Mouse (Mus musculus) kidney, adult 9 months (tissue): Measurements from ENCODE around the gene Hoxa9.

Experiments
- DNase-seq: peaks from one replicate; pipeline ENCODE4 v3.0.0; 2022

Gene Hoxa9

GRCm38 (mm10) chr6:52215070-52215469 lies 15.8 kb downstream of the Hoxa9 start:
- peak; percentile 31 for DNase-seq

DNA sequence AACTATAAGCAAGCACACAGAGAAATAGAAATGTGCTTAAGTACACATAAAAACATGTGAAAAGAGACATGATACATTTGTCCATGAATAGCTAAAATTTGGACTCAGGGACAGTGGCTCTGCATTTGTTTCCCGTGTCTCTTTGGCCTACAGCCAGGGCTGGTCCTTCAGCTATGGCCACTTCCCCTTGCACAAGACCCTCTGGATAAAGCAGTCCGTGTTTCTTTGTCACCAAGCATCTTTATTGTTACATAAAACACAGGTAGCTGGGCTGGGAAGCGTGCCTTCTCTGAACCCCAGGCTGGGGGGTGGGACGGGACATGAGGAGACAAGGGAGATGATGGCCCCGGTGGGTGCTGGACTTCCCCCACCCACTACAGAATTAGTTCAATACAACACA lies 16.6 kb downstream of the Hoxa9 start:
- DNase-seq: peak; percentile 36

DNA sequence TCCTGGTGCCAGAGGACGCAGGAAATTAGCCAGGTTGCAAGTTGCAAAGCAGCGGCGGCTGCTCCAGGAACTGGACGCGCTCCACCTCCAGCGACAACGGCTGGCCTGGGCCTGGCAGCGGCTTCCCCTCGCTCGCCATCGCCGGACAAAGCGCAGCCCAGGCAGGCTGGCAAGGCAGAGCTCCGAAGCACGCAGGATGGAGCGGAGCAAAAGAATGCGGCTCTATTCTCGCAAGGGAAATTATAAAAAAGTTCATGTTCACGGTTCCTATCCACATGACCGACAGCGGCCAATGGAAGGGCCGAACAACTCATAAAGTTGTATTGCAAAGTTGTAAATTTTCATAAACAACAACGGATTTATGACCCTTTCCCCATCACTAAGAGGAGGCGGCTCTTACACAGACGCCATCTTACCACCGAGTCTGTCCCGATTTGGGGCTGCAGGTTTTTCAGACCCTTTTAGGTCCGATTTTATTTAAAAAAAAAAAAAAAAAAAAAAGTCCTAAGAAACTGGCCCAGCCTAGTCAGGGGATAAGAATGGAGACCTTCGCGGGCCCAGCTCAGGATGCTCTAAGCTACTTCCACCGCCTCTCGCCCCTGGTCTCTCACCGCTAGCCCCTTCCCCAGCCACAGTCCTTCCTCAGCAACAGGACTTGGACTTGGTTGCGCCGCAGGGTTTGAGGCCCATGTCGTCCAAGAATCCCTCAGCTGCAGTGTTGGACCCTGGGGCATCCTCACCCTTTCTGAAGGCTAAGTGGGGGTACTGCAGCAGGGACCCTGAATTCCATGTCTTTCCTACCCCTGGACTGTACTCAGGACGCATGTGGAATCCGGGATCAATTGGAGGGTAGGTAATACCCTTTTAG lies 17.5 kb downstream of the Hoxa9 start, which contains the start of the genes Hoxa3 and Gm28308:
Gene Hoxa3, minus strand, starts transcription at position 218 of the 868 bp plus-strand sequence.
Gene Gm28308, minus strand, starts transcription at position 221 of the 868 bp plus-strand sequence.
- DNase-seq: peak; percentile 92

DNA sequence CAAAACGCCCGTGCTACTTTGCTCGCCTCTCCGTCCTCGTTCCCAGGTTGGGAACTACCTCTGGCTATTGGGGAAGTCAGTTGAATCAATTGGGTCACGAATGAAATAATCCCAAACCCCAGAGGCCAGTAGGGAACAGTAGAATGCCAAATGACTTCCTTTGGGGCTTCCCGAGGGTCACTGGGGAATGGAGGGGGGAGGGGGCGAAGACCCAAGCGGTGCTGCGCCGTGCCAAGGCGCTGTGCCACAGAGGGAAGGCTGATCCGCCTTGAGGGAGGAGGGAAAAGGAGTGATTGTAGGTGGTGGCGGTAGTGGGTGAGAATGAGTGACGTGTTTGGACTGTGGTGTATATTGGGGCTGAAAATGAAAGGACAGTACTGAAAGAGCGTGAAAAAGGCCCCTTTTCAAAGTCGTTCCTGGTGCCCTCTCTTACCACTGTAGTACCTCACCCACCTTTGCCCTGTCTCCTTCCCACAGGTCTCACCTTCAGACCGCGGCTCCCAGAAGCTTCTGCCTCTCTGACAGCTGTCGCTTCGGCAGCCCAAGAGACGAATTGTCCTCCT lies 18.3 kb downstream of the Hoxa9 start:
- peak; percentile 86 for DNase-seq

DNA sequence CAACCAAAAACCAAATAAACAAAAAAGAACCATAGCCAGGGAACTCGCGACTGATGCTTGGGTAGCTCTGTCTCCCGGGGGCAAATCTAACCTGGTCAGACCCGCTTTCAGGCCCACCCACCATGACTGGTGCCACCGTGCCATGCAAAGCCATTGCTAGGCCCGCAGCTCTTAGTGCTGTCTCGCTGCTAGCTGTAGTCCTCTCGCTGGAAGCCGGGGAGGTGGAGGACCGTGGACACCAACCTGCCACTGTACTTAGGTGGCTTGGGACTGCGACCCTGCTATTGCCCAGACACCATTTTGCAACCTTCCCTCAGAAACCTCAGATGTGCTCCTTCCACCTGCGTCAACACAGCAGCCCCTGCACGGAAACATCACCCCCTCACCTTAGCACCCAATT lies 18.9 kb downstream of the Hoxa9 start:
- no peak for DNase-seq

- peak; percentile 89 for DNase-seq
These were observed 19.5 kb downstream of the Hoxa9 start for GRCm38 (mm10) chr6:52211170-52211935.

- DNase-seq: peak; percentile 37
These were observed 21.2 kb downstream of the Hoxa9 start for GRCm38 (mm10) chr6:52209685-52210046.

DNA sequence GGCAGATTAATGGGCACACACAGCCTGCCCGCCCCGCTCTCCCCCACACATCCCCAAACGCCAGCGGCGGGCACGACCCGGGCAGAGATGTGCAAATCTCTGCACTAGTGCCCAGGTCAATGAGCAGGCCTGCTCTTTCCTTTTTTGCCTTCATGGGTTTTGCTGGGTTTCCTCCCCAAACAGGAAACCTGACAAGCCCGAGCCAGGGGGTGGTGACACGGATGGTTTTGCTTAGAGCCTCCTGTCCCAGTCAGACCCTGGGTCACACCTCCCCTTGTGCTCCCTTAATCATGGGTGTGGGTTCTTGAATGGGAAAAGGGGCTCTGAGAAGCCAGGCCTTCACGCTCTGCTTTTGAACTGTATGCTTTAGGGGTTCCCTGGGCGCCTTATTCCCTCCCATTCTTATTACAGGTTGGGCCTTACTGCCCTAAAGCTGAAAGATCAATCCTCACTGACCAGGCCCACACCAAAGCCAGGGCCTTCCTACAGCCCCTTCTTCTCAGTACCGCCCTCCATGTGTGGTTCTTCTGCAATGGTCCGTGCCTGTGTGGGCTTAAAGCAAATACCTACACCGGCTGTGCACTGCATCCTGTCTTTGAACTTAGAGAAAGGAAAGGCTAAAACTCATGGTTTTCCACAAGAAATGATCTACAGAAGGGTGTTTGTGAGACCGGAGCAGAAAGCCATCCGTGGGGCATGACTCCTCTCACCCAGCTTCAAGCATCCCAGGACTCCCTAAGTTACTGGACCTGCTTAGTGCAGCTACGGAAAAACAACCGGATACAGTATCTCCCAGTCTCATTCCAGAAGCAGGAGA lies 21.8 kb downstream of the Hoxa9 start:
- no peak for DNase-seq

DNA sequence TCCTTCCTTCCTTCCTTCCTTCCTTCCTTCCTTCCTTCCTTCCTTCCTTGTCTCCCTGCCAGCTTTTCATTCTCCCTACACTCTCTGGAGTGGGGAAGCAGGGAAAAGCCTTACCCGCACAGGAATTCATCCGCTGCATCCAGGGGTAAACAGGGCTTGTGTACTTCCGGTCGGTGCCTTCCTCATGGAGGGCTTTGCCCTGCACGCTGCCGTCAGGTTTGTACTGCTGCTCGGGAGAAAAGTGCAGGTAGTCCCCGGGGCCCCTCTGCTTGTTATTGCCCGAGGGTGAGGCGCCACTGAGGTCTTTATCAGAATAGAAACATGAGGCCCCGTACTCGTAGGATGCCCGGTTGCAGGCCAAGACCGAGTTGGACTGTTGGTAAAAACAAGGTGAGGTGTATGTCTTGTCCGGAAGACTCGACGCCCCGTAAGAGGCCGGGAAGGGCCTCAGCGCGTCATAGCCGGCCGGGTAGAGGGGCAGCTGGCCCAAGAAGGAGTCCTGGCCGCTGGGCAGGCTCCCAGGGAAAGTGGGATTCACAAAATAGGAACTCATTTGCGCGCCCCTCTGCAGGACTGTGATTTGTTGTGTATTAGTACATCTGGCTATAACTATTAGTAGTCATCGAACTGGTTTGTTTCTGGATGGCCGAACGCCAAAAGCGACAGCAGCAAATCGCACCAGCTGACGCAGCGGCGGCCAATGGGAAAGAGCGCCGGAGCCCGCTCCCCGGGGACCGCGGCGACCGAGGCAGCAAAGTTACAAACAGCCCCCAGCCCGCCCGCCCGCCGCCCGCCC lies 22.6 kb downstream of the Hoxa9 start, which contains the start of gene Hoxa6:
Gene Hoxa6, minus strand, starts transcription at position 651 of the 796 bp plus-strand sequence.
- peak; percentile 72 for DNase-seq

DNA sequence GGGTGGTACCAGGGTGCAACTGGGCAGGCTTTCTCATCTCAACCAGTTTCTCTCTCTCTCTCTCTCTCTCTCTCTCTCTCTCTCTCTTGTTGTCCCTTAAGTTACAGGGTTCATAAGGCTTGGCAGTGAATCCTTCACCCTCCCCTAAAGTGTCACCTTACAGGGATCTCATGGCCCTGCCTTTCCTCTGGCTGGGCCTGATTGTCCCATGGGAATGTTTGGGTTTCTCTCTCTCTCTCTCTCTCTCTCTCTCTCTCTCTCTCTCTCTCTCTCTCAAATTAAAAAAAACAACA lies 23.3 kb downstream of the Hoxa9 start:
- DNase-seq: no peak

GRCm38 (mm10) chr6:52206882-52207683 lies 23.8 kb downstream of the Hoxa9 start:
- no peak for DNase-seq

DNA sequence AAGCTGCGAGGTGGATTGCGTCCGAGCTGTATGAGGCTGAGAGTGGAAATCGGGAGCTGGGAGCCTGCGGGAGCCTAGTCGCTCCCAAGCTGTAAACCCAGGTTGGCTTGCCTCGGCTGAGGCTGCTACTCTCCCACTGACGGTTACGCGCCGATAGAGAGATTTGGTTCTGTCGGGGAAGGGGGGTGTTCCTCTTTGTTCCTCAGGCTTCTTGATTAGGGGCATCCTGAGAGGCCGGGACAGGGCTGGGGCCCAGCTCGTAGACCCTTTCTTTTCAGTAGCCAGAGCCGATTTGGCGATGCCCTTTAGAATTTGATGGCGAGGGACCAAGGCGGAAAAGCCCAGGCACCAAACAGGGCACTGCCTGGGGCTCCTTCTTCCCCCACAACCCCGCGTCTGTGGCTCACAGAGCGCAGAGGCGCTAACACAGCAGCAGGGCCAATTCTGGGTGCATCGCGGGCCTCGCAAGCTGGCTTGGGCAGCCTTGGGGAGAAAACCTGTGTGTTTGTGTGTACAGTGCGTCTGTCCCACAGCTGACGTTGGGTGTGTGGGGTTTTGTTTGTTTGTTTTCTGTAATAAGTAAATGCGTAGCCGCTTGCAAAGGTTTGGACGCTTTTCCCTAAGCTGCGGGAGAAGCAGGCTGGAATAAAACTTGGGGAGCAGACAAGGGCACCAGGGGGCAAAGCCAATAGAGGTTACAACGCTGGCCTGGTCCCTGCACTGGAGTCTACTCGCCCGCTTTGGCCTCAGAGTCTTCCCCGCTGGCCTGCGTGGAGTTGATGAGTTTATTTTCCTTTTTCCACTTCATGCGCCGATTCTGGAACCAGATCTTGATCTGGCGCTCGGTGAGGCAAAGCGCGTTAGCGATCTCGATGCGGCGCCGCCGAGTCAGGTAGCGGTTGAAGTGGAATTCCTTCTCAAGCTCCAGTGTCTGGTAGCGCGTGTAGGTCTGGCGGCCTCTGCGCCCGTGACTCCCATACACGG lies 25.0 kb downstream of the Hoxa9 start:
- peak; percentile 22 for DNase-seq

DNA sequence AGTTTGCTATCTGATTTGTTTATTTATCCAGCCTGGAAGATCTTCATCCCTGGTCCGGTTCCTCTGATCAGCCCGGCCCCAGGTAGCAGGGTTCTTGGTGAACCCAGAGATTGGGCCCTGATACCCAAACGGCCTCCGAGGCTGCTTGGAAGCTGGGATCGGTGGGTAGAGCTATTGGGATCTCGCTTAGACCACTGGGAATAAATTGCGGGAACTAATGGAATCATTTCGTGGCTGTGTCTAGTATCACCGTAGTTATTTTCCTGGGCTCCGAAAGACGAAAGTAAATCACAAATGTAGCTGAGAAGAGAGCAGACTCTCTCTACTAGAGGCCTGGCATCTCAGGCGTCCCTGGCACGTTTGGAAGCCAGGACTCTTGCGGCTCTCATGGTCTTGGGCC lies 25.7 kb downstream of the Hoxa9 start:
- DNase-seq: no peak

GRCm38 (mm10) chr6:52204050-52204752 lies 26.7 kb downstream of the Hoxa9 start, which contains the start of gene Hoxa5:
Gene Hoxa5 (minus strand): TSS chr6:52204587.
- peak; percentile 96 for DNase-seq

- DNase-seq: peak; percentile 58
These were observed 27.4 kb downstream of the Hoxa9 start for GRCm38 (mm10) chr6:52203371-52204049.

GRCm38 (mm10) chr6:52203121-52203370 lies 27.8 kb downstream of the Hoxa9 start:
- DNase-seq: peak; percentile 67

GRCm38 (mm10) chr6:52202362-52203120 lies 28.3 kb downstream of the Hoxa9 start:
- no peak for DNase-seq

DNA sequence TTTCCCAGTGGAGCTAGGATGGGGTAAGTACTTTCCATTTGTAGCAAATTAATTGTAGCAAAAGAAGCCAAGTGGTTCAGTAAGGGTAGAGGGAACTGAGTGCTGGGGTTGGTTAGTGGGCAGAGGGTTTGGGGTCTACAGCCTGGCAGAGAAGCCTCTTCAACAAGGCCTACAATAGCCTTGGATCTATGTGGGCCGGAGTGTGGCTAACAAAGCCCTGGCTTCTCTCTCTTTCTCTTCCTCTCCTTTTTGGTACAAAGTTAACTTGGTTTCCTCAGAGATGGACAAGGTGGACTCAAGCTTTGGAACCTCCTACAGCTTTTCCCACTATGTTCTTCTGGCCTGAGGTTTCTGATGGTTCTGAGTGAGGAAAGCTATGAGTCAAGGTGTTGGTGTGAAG lies 29.6 kb downstream of the Hoxa9 start:
- no peak for DNase-seq
